Mouse (Mus musculus) frontal cortex, postnatal 10 days (tissue): ENCODE measurements at regions not wholly inside any gene's neighbourhood (a gene's known extent, or its start where the extent isn't known, plus 50 kb on each side); places are given as distances from the start of the nearest gene placed in this dataset.

ENCODE experiments used
- DNase-seq, 2 experiments: peaks; one replicate each; pipeline ENCODE4 v3.0.0; 2022; ENCODE audit warnings: low spot score in 2 of 2, mixed read lengths in 1 of 2

DNA sequence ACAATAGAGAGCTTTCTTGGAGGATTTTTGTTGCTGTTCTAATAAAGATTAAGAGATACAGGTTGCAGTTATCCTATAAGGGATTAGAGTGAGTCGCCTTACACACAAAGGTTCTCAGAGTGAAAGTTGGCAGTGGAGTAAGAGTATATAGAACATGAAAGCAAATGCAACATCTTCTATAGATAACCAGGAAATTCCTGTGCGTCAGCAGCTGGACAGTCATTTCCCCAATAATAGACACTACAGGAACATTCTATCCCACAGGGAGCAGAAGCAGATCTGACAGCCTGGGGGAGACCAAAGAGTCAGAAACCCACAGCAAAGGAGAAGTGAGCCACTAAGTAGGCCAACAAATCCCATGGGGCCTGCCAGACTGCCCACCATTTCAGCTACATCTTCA, 348.7 kb downstream of the Elavl2 start:
- no peak for DNase-seq

- DNase-seq, result no peak
Observed at GRCm38 (mm10) chr4:91029462-91029861, 371.1 kb downstream of the Elavl2 start.

- DNase-seq, result no peak
Observed at GRCm38 (mm10) chr4:91028013-91028626, 372.5 kb downstream of the Elavl2 start.

- DNase-seq, result no peak
Observed at GRCm38 (mm10) chr4:90996388-90997092, 404.0 kb downstream of the Elavl2 start.

- DNase-seq, result peak in 1 of 2 experiments; percentile 8
Observed at GRCm38 (mm10) chr4:90964658-90965057, 435.9 kb downstream of the Elavl2 start.

DNA sequence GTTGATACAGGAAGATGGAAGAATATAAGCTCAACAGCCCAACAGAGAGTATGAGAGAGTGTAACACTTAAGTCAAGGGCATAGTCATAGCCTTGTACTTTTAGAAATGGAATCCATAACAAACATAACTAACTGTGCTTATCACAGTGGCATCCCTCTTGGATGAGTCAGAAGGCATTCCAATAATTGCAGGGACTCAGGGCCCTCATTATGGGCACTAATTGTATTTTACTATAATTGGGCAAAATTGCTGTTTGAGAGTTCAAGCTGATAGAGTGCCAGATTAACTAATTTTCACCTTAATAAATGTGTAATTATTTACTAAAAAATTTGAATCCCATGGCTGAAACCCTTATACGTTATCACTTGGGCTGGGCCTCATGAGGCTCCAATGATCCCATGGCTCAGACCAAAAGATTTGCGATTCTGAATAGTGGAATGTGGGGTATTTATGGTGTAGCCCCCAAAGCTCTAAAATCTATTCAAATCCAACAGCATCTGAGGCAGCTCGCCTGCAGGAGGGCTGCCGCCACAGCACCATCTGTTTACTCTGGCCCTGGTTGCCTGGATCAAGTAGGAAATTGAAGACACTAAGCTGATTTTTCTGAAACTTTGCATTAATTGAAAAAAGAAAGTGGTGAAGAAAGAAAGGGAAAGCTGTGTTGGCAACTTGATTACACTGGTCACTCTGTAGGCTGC, 456.7 kb downstream of the Elavl2 start:
- DNase-seq, result no peak

DNA sequence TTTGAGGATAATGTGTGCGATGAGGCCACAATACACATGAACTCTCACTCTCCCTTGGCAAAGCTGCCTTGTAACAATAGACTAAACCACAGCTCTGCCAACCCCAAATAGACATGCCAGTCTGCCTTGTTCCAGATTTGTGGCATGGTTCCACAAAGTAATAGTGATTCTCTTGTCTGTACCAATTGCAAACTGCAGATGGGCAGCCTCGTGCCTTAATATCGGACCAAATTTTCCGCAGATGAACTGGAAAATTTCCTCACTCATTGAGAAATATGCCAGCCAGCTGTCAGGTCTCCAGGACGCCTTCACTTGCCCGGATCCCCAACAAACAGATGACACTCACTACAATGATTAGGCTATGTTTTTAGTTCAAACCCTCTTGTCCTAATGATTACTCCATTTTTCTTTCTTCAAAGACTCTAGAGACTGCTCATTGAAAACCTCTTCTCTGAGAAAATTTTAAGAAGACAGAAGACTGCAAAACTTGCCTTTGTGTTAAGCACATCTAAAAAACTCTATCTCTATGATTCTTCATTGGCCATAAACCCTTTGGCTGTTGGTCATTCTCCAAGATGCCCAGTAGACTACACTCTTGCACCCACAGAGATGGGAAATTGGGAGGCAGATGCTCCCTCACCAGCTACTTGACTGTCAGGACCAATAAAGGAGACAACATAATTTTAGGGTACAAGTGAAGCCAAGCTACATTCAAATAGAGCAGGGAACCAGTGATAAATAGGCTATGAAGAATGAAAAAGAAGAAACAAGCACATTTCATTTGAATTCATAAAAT, 483.1 kb downstream of the Elavl2 start:
- DNase-seq, result no peak

DNA sequence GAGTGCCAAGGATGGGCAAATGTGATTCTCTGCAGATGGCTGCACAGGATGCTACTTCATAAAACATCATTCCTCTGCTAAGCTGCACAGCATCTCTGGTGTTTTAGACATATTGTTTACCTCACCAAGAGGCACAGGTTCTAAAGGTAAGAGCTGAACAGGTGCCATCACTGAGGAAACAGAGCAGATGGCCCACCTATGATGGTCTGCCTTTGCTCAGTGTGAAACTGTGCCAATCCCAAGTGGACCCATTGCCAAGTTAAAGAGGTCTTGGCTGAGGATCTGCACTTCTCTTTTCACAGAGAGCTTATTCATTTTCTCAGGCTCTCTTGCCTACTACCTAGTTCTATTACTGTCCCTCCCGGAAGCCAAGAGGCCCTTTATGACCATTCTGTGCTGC, 494.3 kb downstream of the Elavl2 start:
- DNase-seq, result no peak

- no peak for DNase-seq
Observed at GRCm38 (mm10) chr4:90868209-90868608, 532.4 kb downstream of the Elavl2 start.

DNA sequence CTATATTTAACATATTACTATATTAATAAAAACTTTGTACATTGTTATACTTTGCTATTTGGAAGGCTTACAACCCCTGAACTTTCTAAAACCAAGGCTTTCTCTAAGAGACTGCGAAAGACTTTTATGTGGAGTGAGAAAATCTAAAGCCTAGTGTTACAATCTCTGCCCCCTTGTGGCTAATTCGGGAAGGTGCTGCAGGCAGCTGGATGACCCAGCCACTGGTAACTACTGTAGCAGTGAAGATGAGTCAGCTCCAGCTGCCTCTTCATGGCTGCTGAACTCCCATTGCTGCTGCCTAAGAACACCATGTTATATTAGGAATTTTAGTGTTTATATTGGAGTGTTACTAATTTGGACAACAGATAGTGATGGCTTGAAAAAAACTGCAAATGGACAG, 539.7 kb downstream of the Elavl2 start:
- DNase-seq, result peak in 1 of 2 experiments; percentile 17

- no peak for DNase-seq
Observed at GRCm38 (mm10) chr4:90839804-90840203, 560.8 kb downstream of the Elavl2 start.

DNA sequence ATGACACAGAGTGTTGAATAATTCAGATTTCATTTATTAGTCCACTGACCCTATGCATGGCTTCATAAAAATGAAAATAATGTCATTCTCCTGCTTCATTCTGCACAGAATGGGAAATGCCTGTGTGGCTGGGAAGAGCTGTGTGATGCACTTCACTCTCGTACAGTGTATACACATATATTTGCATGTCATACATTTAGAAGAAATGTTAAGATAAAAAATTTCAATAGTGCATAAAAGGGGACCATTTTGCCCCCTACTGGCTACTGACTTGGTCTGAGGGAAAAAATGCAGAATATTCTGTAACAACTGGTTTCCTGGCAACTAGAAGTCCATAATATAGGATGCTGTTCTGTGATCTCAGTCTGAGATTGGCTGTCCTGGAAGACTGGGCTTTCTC, 580.5 kb downstream of the Zfp352 start:
- no peak for DNase-seq

GRCm38 (mm10) chr4:90798637-90799036, 580.0 kb downstream of the Zfp352 start:
- no peak for DNase-seq

DNA sequence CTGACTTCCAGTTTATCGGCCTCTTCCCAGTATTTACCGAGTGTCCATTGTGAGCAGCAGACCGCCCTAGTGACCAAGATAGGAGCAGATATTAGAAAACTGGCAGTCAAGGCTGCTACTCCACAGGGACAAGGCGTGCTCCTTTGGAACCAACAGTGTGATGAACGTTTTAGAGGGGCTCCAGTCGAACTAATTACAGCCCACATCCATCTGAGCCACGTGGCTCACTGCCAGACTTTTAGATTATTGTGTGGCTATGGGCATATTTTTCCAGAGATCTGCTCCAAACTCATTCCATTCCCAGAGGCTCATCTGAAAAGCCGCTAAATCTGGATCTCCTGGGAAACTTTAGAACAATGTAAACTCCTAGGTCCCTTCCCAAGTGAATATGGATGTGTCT, 578.9 kb downstream of the Zfp352 start:
- no peak for DNase-seq
